Mouse (Mus musculus) MEL (cell line): ENCODE results near the gene Tmem253.
A peak's percentile ranks its signal among the peaks of the same experiment; 100 is the strongest.

Source experiments
- CTCF ChIP-seq, 3 experiments: IDR thresholded peaks in 2 of 3; conservative IDR thresholded peaks in 1 of 3; 2 replicates each; pipeline ENCODE4 v1.5.1; 2011 to 2012; ENCODE audit warnings: low read length in 3 of 3, low read depth in 2 of 3, mild to moderate bottlenecking in 2 of 3, improper control_type of control experiment in 1 of 3, inconsistent platforms in 1 of 3, mixed read lengths in 1 of 3, moderate library complexity in 1 of 3; ENCODE audit not compliant: control insufficient read depth in 1 of 3, insufficient read depth in 1 of 3, poor library complexity in 1 of 3, severe bottlenecking in 1 of 3
- NELFE ChIP-seq: IDR thresholded peaks from 2 replicates; pipeline ENCODE4 v1.6.1; 2011; ENCODE audit warnings: low read depth, low read length, improper control_type of control experiment
- POLR2A ChIP-seq, 2 experiments: IDR thresholded peaks; 2 replicates each; pipeline ENCODE4 v1.6.1; 2011 to 2012; ENCODE audit warnings: low read length in 2 of 2, mild to moderate bottlenecking in 2 of 2, control low read depth in 1 of 2, improper control_type of control experiment in 1 of 2, low read depth in 1 of 2, moderate library complexity in 1 of 2; ENCODE audit not compliant: control insufficient read depth in 1 of 2, insufficient read depth in 1 of 2, poor library complexity in 1 of 2

GRCm38 (mm10) chr14:52044901-52045678, 29.6 kb downstream of the Tmem253 start:
- no peak for TF ChIP-seq POLR2A (IDR thresholded peaks at IDR 0.05; ENCODE audit: control insufficient read depth in 1 of 2, insufficient read depth in 1 of 2, low read depth in 1 of 2, low read length in 2 of 2, poor library complexity in 1 of 2)
- peak; percentile 40 to 70 (median 69) for TF ChIP-seq CTCF (IDR thresholded peaks at IDR 0.05 in 2 of 3, conservative IDR thresholded peaks at IDR 0.05 in 1 of 3; ENCODE audit: control insufficient read depth in 1 of 3, insufficient read depth in 1 of 3, low read depth in 2 of 3, low read length in 3 of 3, poor library complexity in 1 of 3, severe bottlenecking in 1 of 3)
- TF ChIP-seq NELFE = no peak
